Mouse (Mus musculus): ENCODE data around the gene Gm28434.

Gm28434 gene

GRCm38 (mm10) chr5:87969201-87969600, at the start of gene Gm28434, which contains the start of gene 2310003L06Rik:
Gene Gm28434, plus strand, starts transcription at chr5:87969517.
Gene 2310003L06Rik, plus strand, starts transcription at chr5:87969459.
- no peak for DNase-seq (ENCODE audit: low read depth)

GRCm38 (mm10) chr5:87925372-87925771, 43.9 kb upstream of the Gm28434 start, which contains the start of gene Csn3:
Gene Csn3, plus strand, starts transcription at chr5:87925579.
- no peak for DNase-seq (ENCODE audit: low read depth)

GRCm38 (mm10) chr5:87931603-87932002, 37.7 kb upstream of the Gm28434 start:
- no peak for DNase-seq (ENCODE audit: low read depth)

GRCm38 (mm10) chr5:87940752-87941151, 28.6 kb upstream of the Gm28434 start:
- DNase-seq (ENCODE audit: low read depth): no peak

GRCm38 (mm10) chr5:87942515-87942914, 26.8 kb upstream of the Gm28434 start:
- DNase-seq (ENCODE audit: low read depth): no peak

GRCm38 (mm10) chr5:87951836-87952235, 17.5 kb upstream of the Gm28434 start:
- no peak for DNase-seq (ENCODE audit: low read depth)

- no peak for DNase-seq (ENCODE audit: low read depth)
Measured at GRCm38 (mm10) chr5:87979139-87979538, 9.8 kb downstream of the Gm28434 start, which contains the start of gene Cabs1. Gene Cabs1, plus strand, starts transcription at chr5:87979439.

GRCm38 (mm10) chr5:87982468-87983214, 13.3 kb downstream of the Gm28434 start:
- no peak for DNase-seq (ENCODE audit: low read depth)

- DNase-seq (ENCODE audit: low read depth): no peak
Measured at GRCm38 (mm10) chr5:88002249-88002648, 32.9 kb downstream of the Gm28434 start, which contains the start of gene Smr3a. Gene Smr3a, plus strand, starts transcription at chr5:88002549.

GRCm38 (mm10) chr5:88005241-88005640, 35.9 kb downstream of the Gm28434 start:
- DNase-seq (ENCODE audit: low read depth): no peak

Data from induced T-regulatory cell, adult 2 months (primary cell).